Mouse (Mus musculus) heart, postnatal 14 days (tissue): ENCODE data around the gene Yju2. TPM values are rescaled to one million over a fixed set of nuclear protein-coding genes. Genes with fewer than 3 reads are reported as not detected.

Source experiments
- DNase-seq, 2 experiments: peaks; one replicate each; pipeline ENCODE4 v3.0.0; 2021 to 2022
- intact Hi-C: fragments of 180-260 bp; cut with DNase I; formaldehyde crosslinking; loops from one replicate; pipeline ENCODE4 v1.15.1; 2025
- total RNA-seq, 2 experiments: library from RNA; stranded (reverse); gene quantifications; 2 replicates each; pipeline ENCODE4 v1.2.3; 2021

Gene Yju2
- total RNA-seq, 2 experiments from 2014 or later, result 10.8 to 12.6 TPM

DNA sequence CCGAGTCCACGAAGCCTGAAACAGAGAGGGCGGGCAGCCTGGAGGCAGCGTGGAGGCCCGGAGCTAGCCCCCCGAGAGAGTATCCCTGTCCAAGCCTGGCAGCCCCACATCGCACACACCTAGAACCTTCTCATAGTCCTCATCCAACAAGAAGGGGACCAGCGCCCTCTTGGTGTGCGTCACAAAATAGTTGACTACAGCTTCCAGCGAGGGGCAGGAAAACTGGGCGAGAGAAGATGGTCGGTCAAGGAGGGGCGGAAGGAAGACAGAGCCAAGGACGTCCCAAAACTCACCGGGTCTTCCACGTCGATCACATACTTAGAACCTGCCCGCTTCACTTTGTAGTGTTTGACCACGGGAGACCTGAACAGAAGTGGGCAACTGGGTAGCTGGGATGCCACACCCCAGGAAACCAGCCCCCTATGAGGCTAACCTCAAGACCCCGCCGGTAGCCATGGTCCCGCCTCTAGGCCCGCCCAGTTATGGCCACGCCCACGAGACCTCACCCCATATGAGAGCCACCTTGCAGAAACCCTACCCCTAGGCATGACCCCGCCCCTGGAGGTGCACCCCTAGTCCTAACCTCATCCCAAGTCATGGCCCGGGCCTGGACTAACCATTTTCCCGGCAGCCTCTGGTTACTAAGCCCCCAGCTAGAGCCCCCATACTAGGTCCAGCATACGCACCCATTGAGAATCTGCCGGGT, 41.0 kb downstream of the Yju2 start:
- intact Hi-C loops, result no loop called here
- no peak for DNase-seq

DNA sequence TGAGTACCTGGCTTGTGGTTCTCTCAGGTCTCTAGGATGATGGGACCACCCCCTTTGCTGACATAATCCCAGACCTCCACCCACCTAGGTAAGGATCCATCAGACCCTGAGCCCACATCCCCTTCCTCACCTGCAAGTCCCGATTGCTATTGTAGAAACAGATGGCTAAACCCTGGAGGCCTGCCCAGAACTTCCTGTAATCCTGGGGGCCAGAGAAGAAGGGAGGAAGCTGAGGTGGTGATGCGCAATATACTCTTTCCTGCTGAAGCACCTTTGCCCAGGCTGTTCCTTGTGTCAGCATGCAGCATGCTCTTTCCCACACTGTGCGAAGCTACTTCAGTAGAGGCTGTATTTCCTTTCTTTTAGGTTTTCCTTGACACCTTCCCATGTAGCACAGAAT, 44.1 kb downstream of the Yju2 start:
- intact Hi-C loops, result no loop called here
- no peak for DNase-seq

DNA sequence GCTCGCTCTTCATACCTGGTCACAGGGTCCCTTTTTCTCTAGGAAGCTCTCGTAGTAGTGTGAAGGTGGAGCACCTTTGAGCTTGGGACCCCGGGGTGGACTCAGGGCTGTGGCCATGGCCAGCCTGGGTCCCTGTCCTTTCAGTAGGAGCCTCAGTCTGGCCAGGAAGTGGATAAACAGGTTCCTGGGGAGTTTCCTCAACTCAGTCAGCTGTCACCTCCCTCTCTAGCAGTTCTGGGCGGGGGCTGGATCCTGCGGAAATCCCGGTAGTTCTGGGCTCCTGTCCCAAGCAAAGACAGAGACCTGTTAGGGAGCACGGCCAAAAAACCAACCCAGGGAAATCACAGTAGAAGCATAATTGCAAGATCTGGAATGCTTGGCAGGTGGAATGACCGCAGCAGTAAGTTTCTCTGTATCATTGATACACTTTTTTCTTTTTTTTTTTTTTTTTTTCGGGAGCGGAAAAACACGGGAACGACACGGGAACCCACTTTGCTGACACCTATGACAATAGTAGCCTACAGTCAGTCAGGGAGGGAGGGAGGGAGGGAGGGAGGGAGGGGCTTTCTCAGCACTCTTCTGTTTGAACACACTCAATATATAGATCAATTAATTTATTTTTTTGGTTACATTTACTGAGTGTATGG, 46.6 kb downstream of the Yju2 start, which contains the start of the genes Stap2 and Mpnd:
Gene Stap2, minus strand, starts transcription at position 170 of the 647 bp plus-strand sequence.
Gene Mpnd, plus strand, starts transcription at position 297 of the 647 bp plus-strand sequence.
- DNase-seq, result peak; percentile 52 to 59
- intact Hi-C loops, result no loop called here

DNA sequence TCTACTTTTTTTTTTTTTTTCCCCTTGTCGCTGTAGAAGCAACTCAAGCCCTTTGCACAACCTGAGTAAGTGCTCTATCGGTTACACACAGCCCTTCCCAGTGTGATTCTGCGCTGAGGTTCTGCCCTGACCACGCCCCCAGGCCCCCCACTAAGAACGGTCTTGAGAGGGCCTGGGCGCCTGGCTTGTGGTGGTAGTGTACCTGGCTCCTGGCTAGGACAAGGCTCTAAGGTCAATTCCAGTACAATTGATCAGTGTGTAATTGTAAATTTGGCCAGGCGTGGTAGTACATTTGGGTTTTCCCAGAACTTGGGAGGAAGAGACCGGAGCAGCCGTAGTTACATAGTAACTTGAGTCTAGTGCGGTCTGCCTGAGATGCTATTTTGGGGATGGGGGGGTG, 48.1 kb downstream of the Yju2 start:
- intact Hi-C loops, result no loop called here
- DNase-seq, result no peak

DNA sequence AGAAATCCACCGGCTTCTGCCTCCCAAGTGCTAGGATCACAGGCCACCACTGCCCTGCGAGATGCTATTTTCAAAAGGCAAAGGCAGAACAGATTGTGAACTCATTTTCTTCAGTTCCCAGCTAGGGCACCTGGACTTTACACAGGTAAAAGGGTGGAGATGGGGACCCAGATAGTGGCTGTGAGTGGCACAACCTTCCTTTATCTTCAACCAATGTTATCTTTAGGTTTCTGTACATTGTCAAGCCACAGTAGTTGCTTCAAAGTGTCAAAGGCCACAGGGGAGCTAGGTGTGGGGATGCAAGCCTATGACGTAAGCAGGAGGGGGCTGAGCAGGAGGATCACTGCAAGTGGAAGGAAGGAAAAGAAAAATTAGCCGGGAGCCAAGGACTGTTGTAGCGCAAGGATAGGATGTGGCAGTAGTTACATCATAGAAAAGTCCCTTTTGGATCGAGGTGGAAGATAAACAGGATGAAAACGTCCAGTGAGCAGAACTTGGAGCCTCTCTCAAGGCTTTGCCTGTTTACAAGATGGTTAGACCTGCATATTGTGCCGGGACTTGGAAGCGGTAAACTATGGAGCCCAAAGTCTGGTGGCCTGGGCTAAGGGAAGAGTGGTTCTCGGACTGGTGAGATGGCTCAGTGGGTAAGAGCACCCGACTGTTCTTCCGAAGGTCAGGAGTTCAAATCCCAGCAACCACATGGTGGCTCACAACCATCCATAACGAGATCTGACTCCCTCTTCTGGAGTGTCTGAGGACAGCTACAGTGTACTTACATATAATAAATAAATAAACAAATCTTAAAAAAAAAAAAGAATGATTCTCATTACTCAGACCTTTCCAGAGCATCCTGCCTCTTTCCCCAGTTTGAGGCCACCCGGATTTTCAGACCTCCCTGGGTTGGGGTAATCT, 48.8 kb downstream of the Yju2 start:
- no peak for DNase-seq
- intact Hi-C loops, result no loop called here

DNA sequence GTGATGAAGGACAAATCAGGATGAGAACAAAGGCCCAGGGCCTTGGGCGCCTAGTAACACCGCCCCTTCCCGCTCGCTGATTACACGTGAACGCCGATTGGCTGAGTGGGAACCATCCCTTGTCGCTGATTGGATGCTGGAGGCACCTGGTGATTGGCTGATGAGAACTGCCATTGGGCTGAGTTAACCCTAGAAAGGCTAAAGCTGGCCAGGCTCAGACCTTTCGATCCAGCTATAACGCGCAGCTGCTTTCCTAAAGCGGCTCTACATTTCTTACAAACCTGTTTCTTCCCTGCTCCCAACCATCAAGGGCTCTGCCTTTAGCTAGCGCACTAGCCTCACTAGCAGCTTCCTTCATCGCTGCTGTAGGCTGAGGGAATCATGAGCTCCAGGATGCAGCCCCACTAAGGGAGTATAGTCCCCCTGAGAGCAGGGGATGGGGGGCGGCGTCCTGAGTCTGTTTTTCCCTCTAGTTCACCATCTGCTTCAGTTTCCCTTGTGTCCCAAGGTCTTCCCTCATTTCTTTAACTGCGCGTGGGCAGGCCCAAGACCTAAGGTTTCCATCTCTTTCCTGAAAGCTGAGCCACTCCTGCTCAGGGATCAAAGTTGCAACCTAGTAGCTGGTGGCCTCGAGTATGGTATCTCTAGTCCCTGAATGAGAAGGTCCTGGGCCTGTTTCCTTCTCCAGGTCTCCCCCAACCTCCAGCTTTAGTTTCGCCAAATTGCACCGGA, 49.6 kb downstream of the Yju2 start:
- DNase-seq, result peak; percentile 87 to 89
- intact Hi-C loops, result no loop called here

DNA sequence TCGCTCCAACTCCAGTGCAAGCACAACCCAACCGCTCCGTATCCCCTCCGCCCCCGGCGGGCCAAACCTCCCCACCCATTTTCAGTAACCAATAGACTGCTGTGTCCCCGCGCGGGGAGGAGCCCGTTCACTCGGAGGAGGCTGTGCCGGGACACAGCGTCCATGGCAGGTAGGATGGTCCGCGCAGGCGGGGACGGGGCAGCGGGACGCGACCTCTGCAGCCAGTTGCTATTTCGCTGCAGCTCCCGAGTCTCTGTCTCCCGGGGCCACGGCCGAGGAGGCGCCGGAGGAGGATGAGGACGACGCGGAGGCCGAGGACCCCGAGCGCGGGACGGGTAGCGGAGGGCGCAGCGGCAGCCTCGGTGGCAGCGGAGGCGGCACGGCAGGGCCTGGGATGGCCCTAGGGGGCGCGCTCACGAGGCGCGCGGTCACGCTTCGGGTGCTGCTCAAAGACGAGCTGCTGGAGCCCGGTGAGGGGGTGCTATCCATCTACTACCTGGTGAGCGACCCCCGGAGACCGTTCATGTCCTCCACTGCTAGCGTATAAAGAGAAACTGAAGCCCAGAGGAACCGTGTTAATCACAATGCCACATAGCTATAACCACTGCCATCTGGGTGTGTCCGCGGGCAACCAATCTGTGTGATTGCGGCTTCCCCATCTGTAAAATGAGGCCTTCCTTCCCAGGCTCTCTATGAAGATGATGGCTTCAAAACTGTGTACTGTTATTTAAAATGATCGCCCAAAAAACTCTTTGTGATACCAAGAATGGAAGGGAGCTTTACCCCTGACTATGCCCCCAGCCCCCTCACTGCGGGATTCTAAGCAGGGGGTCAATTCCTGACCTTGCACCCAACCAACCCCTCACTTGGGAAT, 50.4 kb downstream of the Yju2 start:
- intact Hi-C loops, result no loop called here
- peak; percentile 89 to 92 for DNase-seq

DNA sequence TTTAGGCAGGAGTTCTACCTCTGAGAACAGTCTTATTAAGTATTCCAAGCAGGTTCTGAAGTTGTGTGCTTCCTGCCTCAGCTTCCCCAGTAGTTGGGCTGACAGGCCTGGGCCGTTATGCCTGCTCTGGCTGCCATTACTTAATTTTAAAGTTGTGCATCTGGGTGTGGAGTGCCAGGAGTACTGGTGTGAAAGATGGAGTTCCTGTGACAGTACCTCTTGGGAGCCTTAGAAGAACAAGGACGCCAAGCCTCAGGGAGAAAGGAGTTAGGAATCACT, 51.0 kb downstream of the Yju2 start:
- no peak for DNase-seq
- intact Hi-C loops, result loop anchor here (1.0 to 10.0 kb wide), 3 partner anchors 34 to 305 kb away; no protein-coding TSS in a partner anchor

DNA sequence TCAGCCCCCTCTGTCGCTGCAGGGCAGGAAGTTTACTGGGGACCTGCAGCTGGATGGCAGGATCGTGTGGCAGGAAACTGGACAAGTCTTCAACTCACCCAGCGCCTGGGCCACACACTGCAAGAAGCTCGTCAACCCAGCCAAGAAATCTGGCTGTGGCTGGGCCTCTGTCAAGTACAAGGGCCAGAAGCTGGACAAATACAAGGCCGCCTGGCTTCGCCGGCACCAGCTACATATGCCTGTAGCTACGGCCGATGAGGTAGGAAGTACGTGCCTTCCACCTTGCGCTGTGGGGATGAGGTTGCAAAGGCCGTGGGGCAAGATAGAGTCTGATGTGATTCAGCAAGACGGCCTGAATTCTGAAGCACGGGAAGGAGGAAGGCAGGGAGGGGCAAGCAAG, 51.4 kb downstream of the Yju2 start:
- DNase-seq, result no peak
- intact Hi-C loops, result loop anchor here (1.0 to 10.0 kb wide), 3 partner anchors 34 to 305 kb away; no protein-coding TSS in a partner anchor

DNA sequence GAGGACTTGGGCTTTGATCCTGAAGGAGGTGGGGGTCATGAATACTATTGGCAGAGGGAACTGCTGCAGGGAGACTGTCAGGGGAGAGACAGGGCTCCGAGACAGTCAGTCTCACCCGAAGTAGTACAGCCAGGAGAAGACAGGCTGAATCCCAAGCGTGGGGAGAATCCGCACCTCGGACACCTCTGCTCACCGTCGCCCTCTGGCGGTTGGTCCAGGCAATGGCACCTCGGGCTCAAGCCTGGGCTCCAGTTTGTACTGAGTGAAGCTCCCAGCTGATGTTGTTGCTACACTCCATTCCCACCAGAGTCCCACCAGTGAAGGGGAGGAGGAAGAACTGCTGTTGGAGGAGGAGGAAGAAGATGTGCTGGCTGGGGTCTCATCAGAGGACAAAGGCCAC, 51.8 kb downstream of the Yju2 start:
- intact Hi-C loops, result loop anchor here (1.0 to 10.0 kb wide), 3 partner anchors 34 to 306 kb away; no protein-coding TSS in a partner anchor
- DNase-seq, result peak; percentile 84 to 91

DNA sequence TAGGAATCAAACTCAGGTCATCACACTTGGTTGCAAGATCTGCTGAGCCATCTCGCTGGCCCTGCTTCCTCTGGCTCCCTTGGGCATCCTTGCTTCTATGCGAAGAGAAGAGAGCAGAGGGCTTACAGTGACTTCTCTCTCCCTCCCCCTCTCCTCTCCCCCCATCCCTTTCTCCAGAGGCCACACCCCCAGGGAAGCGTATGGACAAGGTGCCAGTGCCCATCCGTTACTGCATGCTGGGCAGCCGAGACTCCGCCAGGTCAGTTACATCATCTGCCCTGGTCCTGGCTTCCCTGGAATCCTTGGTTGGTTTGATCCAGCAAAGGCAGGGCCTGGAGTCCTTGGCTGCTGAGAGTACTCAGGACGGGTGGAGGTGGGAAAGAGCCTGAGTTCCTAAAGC, 52.5 kb downstream of the Yju2 start:
- DNase-seq, result no peak
- intact Hi-C loops, result loop anchor here (2.0 to 10.0 kb wide), 2 partner anchors 55 to 307 kb away; no protein-coding TSS in a partner anchor

DNA sequence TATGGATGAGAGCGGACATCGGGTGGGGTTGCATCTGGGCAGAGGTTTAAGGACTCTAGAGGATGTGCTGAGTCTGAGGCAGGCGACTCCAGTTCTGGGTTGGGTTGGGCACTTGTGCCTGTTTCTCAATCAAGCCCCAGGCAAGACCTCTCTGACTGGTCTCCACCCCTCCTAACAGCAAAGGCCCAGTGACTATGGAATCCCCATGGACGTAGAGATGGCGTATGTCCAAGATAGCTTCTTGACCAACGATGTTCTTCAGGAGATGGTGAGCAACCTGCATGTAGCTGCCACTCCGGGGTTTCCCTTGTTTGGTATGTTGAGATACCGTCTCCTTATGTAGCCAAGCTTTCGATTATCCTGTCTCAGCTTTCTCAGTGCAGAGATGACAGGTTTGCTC, 56.4 kb downstream of the Yju2 start:
- intact Hi-C loops, result loop anchor here (10.0 kb wide), 1 partner anchor 310 kb away; no protein-coding TSS in a partner anchor
- no peak for DNase-seq

DNA sequence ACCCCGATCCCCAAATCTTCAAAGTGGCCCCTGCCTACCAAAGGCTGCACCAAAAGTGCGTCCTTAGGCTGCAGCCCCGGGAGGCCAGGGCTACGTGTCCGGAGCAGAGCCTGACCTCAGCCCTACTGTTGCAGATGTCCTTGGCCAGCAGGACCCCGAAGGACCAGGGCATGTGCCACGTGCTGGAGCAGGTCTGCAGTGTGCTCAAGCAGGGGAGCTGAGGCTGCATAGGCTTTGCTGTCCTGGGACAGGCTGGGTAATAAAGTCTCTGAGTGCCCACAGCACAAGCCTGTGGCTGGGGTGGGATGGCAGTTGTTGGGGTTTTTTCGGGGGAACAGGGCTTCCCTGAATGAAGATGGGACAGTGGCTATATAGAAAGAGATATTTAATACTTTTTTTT, 57.5 kb downstream of the Yju2 start:
- intact Hi-C loops, result loop anchor here (10.0 kb wide), 1 partner anchor 312 kb away; no protein-coding TSS in a partner anchor

DNA sequence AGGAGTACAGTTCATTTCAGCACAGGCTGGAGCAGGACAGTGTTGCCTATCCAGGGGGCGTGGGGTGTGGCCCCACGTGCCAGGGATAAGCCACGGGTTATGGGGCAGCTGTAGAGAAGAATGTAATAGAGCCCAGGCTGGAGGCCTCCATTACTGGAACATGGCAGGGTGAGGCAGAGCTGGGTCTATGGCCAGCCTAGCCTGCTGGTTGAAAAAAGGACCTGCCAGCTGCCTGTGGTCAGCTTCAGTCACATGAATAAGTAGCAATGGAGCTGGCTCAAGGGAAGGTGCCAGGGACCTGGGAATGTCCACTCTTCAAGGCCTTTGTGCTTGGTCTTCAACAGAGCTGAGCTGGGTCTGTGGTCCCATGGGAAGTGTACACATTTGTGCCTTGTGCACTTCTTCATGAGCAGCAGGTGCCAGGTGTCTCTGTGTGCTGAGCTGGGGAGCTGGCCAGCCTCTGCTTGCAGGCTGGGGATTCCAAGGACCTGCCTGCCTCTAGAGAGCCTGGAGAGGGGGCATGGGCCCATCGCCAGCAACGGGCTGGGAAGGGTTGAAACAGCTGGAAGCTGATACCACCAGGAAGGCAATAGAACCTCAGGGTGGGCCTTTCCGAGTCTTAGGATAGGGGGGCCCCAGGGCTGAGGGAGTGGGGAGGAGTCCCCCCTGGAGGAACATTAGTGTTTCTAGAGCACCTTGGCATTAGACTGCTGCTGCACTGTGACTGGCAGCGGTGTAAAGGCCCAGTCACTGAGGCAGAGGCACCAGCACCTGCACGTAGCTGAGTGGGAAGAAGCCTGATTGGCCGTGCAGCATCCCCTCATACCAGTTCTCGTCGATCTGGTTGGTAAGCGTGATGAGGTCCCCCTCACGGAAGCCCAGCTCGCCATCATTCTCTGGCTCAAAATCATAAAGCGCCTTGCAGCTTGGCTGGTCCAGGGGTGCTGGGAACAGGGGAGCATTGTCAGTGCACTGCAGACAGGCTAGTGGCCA, 58.2 kb downstream of the Yju2 start:
- intact Hi-C loops, result loop anchor here (10.0 kb wide), 1 partner anchor 312 kb away; no protein-coding TSS in a partner anchor
- no peak for DNase-seq

More for the DNA sequence above, 57.5 kb downstream of the Yju2 start:
- no peak for DNase-seq

DNA sequence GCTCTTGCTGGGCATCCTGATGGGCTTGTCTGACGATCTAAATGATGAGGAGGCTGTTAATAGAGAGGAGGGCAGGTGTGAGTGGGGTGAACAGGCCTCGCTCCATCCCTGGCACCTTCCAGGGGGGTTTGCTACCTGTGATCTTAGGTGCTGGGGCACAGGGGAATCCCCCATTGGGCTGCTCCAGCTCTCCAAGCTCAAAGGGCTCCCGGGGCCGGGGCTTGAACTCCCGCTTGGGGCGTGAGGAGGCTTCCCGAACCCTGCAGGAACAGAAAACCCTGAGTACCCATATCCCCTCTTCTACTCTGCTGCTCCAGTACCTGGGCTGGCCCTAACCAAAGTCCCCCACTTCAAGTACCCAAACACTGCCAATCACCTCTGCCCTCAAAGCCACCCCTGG, 58.9 kb downstream of the Yju2 start:
- intact Hi-C loops, result loop anchor here (10.0 kb wide), 1 partner anchor 313 kb away; no protein-coding TSS in a partner anchor
- DNase-seq, result no peak
